Mouse (Mus musculus) ES-E14 (cell line): ENCODE data around the gene Tle2.

Experiments
- CHD2 ChIP-seq: IDR thresholded peaks from 2 replicates; pipeline ENCODE4 v1.6.1; 2014; ENCODE audit warnings: mild to moderate bottlenecking, low read depth, low read length, inconsistent platforms
- HCFC1 ChIP-seq: IDR thresholded peaks from 2 replicates; pipeline ENCODE4 v1.6.1; 2012; ENCODE audit warnings: low read length, inconsistent platforms, borderline replicate concordance; ENCODE audit not compliant: insufficient read depth

- TF ChIP-seq HCFC1 (no peak), CHD2 (no peak)
These were observed 8.8 kb upstream of the Tle2 start for GRCm38 (mm10) chr10:81565257-81566228.
